Mouse (Mus musculus) G1E-ER4 (cell line): Measurements from ENCODE around the gene Iqcd. TPM values are rescaled to one million over a fixed set of nuclear protein-coding genes. Genes with fewer than 3 reads are reported as not detected.

ENCODE experiments used
- GATA1 ChIP-seq: IDR thresholded peaks from one replicate; pipeline ENCODE4 v1.8.0; 2012; ENCODE audit warnings: low read length, inconsistent platforms
- polyA plus RNA-seq: library from polyadenylated mRNA; stranded (reverse); fragments of >175 nt; gene quantifications from 2 replicates; pipeline ENCODE4 v1.2.3, GENCODE M21; 2012

Gene Iqcd
- polyA plus RNA-seq, 1 experiment, result 1.2 TPM

GRCm38 (mm10) chr5:120628624-120629023 is 39.8 kb downstream of the Iqcd start:
- no peak for TF ChIP-seq GATA1

- no peak for TF ChIP-seq GATA1
Observed at GRCm38 (mm10) chr5:120631128-120631527, 42.3 kb downstream of the Iqcd start.

GRCm38 (mm10) chr5:120631892-120632291 is 43.1 kb downstream of the Iqcd start:
- TF ChIP-seq GATA1, result no peak

GRCm38 (mm10) chr5:120634131-120634530 is 45.3 kb downstream of the Iqcd start, which contains the start of gene Cfap73:
TSS of gene Cfap73 (minus strand) at chr5:120634235.
- TF ChIP-seq GATA1, result no peak

GRCm38 (mm10) chr5:120634860-120635259 is 46.0 kb downstream of the Iqcd start:
- TF ChIP-seq GATA1, result no peak

- no peak for TF ChIP-seq GATA1
Observed at GRCm38 (mm10) chr5:120635633-120636032, 46.8 kb downstream of the Iqcd start.

GRCm38 (mm10) chr5:120640094-120640493 is 51.3 kb downstream of the Iqcd start:
- TF ChIP-seq GATA1, result no peak

GRCm38 (mm10) chr5:120643365-120644085 is 54.7 kb downstream of the Iqcd start:
- TF ChIP-seq GATA1, result no peak

- TF ChIP-seq GATA1, result no peak
Observed at GRCm38 (mm10) chr5:120644227-120644626, 55.4 kb downstream of the Iqcd start.

GRCm38 (mm10) chr5:120645851-120646250 is 57.0 kb downstream of the Iqcd start:
- TF ChIP-seq GATA1, result no peak

- TF ChIP-seq GATA1, result no peak
Observed at GRCm38 (mm10) chr5:120647361-120647760, 58.5 kb downstream of the Iqcd start.

GRCm38 (mm10) chr5:120647814-120648491 is 59.1 kb downstream of the Iqcd start:
- TF ChIP-seq GATA1, result no peak

- peak; percentile 88 for TF ChIP-seq GATA1
Observed at GRCm38 (mm10) chr5:120648569-120649373, 60.0 kb downstream of the Iqcd start, which contains the start of gene Rasal1. TSS of gene Rasal1 (plus strand) at chr5:120648812.

GRCm38 (mm10) chr5:120649374-120649933 is 60.6 kb downstream of the Iqcd start:
- no peak for TF ChIP-seq GATA1

- no peak for TF ChIP-seq GATA1
Observed at GRCm38 (mm10) chr5:120649938-120650337, 61.1 kb downstream of the Iqcd start.

GRCm38 (mm10) chr5:120651230-120651629 is 62.4 kb downstream of the Iqcd start:
- no peak for TF ChIP-seq GATA1
